Mouse (Mus musculus): ENCODE data around the gene Duoxa1. TPM values are rescaled to one million over a fixed set of nuclear protein-coding genes. Genes with fewer than 3 reads are reported as not detected.

The Duoxa1 gene
- polyA plus RNA-seq, 1 experiment from 2014 or later, result not detected

- peaks cover 7% of the 10 kb centered on the region for H3K4me1 ChIP-seq (ENCODE audit: control insufficient read depth, insufficient read depth, low read length)
- under 1% methylated on average over 35 of the region's 35 CpGs for WGBS
- H3K9ac ChIP-seq (ENCODE audit: low read length), result 0 out of 2 replicates have a peak overlapping the region, but pooled peaks have one; percentile 14
- ATAC-seq (ENCODE audit: insufficient read depth, low FRiP score, low TSS enrichment) (no peak), DNase-seq (ENCODE audit: low spot score) (peak; percentile 61)
- H3K4me2 ChIP-seq (ENCODE audit: low read depth), result peak overlapping the region; percentile 15
- H3K4me3 ChIP-seq (ENCODE audit: low read depth, low read length), result peak overlapping the region; percentile 1; the same call in 1 of the 2 replicates
- H3K36me3 ChIP-seq (ENCODE audit: control insufficient read depth, insufficient read depth, low read length), result no peaks in the 10 kb centered on the region
- H3K27ac ChIP-seq (ENCODE audit: low read depth, low read length), result no peak overlapping the region
- H3K9me3 ChIP-seq (ENCODE audit: control insufficient read depth, low read length), result no peaks in the 10 kb centered on the region
- H3K27me3 ChIP-seq (ENCODE audit: control insufficient read depth, insufficient read depth, low read length), result peaks cover 76% of the 10 kb centered on the region
These were observed 16.0 kb downstream of the Duoxa1 start for GRCm38 (mm10) chr2:122297271-122298095.

- peaks cover 51% of the 10 kb centered on the region for H3K27me3 ChIP-seq (ENCODE audit: control insufficient read depth, insufficient read depth, low read length)
- H3K27ac ChIP-seq (ENCODE audit: low read depth, low read length), result no peak overlapping the region
- H3K4me1 ChIP-seq (ENCODE audit: control insufficient read depth, insufficient read depth, low read length), result peaks cover 7% of the 10 kb centered on the region
- no peak overlapping the region for H3K9ac ChIP-seq (ENCODE audit: low read length)
- H3K9me3 ChIP-seq (ENCODE audit: control insufficient read depth, low read length), result no peaks in the 10 kb centered on the region
- ATAC-seq (ENCODE audit: insufficient read depth, low FRiP score, low TSS enrichment) (no peak), DNase-seq (ENCODE audit: low spot score) (no peak)
- H3K36me3 ChIP-seq (ENCODE audit: control insufficient read depth, insufficient read depth, low read length), result no peaks in the 10 kb centered on the region
- WGBS, result 5% methylated on average over 7 of the region's 7 CpGs
- no peak overlapping the region for H3K4me3 ChIP-seq (ENCODE audit: low read depth, low read length)
- H3K4me2 ChIP-seq (ENCODE audit: low read depth), result no peak overlapping the region
These were observed 18.6 kb downstream of the Duoxa1 start for GRCm38 (mm10) chr2:122294916-122295315.

GRCm38 (mm10) chr2:122286137-122286536, 27.4 kb downstream of the Duoxa1 start:
- 64% methylated on average over 7 of the region's 7 CpGs for WGBS
- no peak overlapping the region for H3K9ac ChIP-seq (ENCODE audit: low read length)
- H3K4me1 ChIP-seq (ENCODE audit: control insufficient read depth, insufficient read depth, low read length), result no peaks in the 10 kb centered on the region
- no peaks in the 10 kb centered on the region for H3K9me3 ChIP-seq (ENCODE audit: control insufficient read depth, low read length)
- H3K4me2 ChIP-seq (ENCODE audit: low read depth), result no peak overlapping the region
- ATAC-seq (ENCODE audit: insufficient read depth, low FRiP score, low TSS enrichment) (no peak), DNase-seq (ENCODE audit: low spot score) (no peak)
- H3K4me3 ChIP-seq (ENCODE audit: low read depth, low read length), result no peak overlapping the region
- no peaks in the 10 kb centered on the region for H3K27me3 ChIP-seq (ENCODE audit: control insufficient read depth, insufficient read depth, low read length)
- no peak overlapping the region for H3K27ac ChIP-seq (ENCODE audit: low read depth, low read length)
- no peaks in the 10 kb centered on the region for H3K36me3 ChIP-seq (ENCODE audit: control insufficient read depth, insufficient read depth, low read length)

- DNase-seq (ENCODE audit: low spot score) (no peak), ATAC-seq (ENCODE audit: insufficient read depth, low FRiP score, low TSS enrichment) (no peak)
- no peak overlapping the region for H3K4me2 ChIP-seq (ENCODE audit: low read depth)
- H3K4me1 ChIP-seq (ENCODE audit: control insufficient read depth, insufficient read depth, low read length), result no peaks in the 10 kb centered on the region
- H3K9me3 ChIP-seq (ENCODE audit: control insufficient read depth, low read length), result no peaks in the 10 kb centered on the region
- 84% methylated on average over 9 of the region's 9 CpGs for WGBS
- no peak overlapping the region for H3K9ac ChIP-seq (ENCODE audit: low read length)
- no peak overlapping the region for H3K27ac ChIP-seq (ENCODE audit: low read depth, low read length)
- H3K4me3 ChIP-seq (ENCODE audit: low read depth, low read length), result no peak overlapping the region
- H3K36me3 ChIP-seq (ENCODE audit: control insufficient read depth, insufficient read depth, low read length), result no peaks in the 10 kb centered on the region
- H3K27me3 ChIP-seq (ENCODE audit: control insufficient read depth, insufficient read depth, low read length), result no peaks in the 10 kb centered on the region
These were observed 29.4 kb downstream of the Duoxa1 start for GRCm38 (mm10) chr2:122284091-122284490.

- Histone ChIP-seq H3K27me3 (ENCODE audit: control insufficient read depth, insufficient read depth, low read length) (no peaks in the 10 kb centered on the region), H3K4me2 (ENCODE audit: low read depth) (no peak overlapping the region), H3K9me3 (ENCODE audit: control insufficient read depth, low read length) (no peaks in the 10 kb centered on the region), H3K9ac (ENCODE audit: low read length) (no peak overlapping the region), H3K27ac (ENCODE audit: low read depth, low read length) (no peak overlapping the region), H3K4me1 (ENCODE audit: control insufficient read depth, insufficient read depth, low read length) (no peaks in the 10 kb centered on the region), H3K36me3 (ENCODE audit: control insufficient read depth, insufficient read depth, low read length) (no peaks in the 10 kb centered on the region), H3K4me3 (ENCODE audit: low read depth, low read length) (no peak overlapping the region)
- WGBS, result 85% methylated on average over 3 of the region's 3 CpGs
- DNase-seq (ENCODE audit: low spot score) (no peak), ATAC-seq (ENCODE audit: insufficient read depth, low FRiP score, low TSS enrichment) (no peak)
These were observed 34.8 kb downstream of the Duoxa1 start for GRCm38 (mm10) chr2:122278769-122279168.

GRCm38 (mm10) chr2:122266407-122267193, 46.9 kb downstream of the Duoxa1 start:
- H3K9me3 ChIP-seq (ENCODE audit: control insufficient read depth, low read length), result no peaks in the 10 kb centered on the region
- no peaks in the 10 kb centered on the region for H3K27me3 ChIP-seq (ENCODE audit: control insufficient read depth, insufficient read depth, low read length)
- no peak overlapping the region for H3K4me3 ChIP-seq (ENCODE audit: low read depth, low read length)
- H3K4me1 ChIP-seq (ENCODE audit: control insufficient read depth, insufficient read depth, low read length), result no peaks in the 10 kb centered on the region; the same call in 1 of the 2 replicates
- WGBS, result 88% methylated on average over 7 of the region's 7 CpGs
- no peak overlapping the region for H3K4me2 ChIP-seq (ENCODE audit: low read depth)
- no peak for DNase-seq (ENCODE audit: low spot score)
- ATAC-seq (ENCODE audit: insufficient read depth, low FRiP score, low TSS enrichment), result no peak
- no peak overlapping the region for H3K9ac ChIP-seq (ENCODE audit: low read length)
- H3K27ac ChIP-seq (ENCODE audit: low read depth, low read length), result no peak overlapping the region
- H3K36me3 ChIP-seq (ENCODE audit: control insufficient read depth, insufficient read depth, low read length), result no peaks in the 10 kb centered on the region

- H3K4me3 ChIP-seq (ENCODE audit: low read depth, low read length), result no peak overlapping the region
- DNase-seq (ENCODE audit: low spot score) (peak; percentile 26), ATAC-seq (ENCODE audit: insufficient read depth, low FRiP score, low TSS enrichment) (peak; percentile 41; the same call in 1 of the 2 replicates)
- no peak overlapping the region for H3K27ac ChIP-seq (ENCODE audit: low read depth, low read length)
- H3K4me2 ChIP-seq (ENCODE audit: low read depth), result no peak overlapping the region
- no peaks in the 10 kb centered on the region for H3K9me3 ChIP-seq (ENCODE audit: control insufficient read depth, low read length)
- H3K27me3 ChIP-seq (ENCODE audit: control insufficient read depth, insufficient read depth, low read length), result no peaks in the 10 kb centered on the region
- no peaks in the 10 kb centered on the region; the same call in 1 of the 2 replicates for H3K4me1 ChIP-seq (ENCODE audit: control insufficient read depth, insufficient read depth, low read length)
- no peak overlapping the region for H3K9ac ChIP-seq (ENCODE audit: low read length)
- WGBS, result 68% methylated on average over 3 of the region's 3 CpGs
- H3K36me3 ChIP-seq (ENCODE audit: control insufficient read depth, insufficient read depth, low read length), result no peaks in the 10 kb centered on the region
These were observed 48.8 kb downstream of the Duoxa1 start for GRCm38 (mm10) chr2:122264690-122265089.

GRCm38 (mm10) chr2:122260729-122261128, 52.8 kb downstream of the Duoxa1 start:
- Histone ChIP-seq H3K36me3 (ENCODE audit: control insufficient read depth, insufficient read depth, low read length) (no peaks in the 10 kb centered on the region), H3K9me3 (ENCODE audit: control insufficient read depth, low read length) (no peaks in the 10 kb centered on the region), H3K27me3 (ENCODE audit: control insufficient read depth, insufficient read depth, low read length) (no peaks in the 10 kb centered on the region), H3K27ac (ENCODE audit: low read depth, low read length) (no peak overlapping the region), H3K4me1 (ENCODE audit: control insufficient read depth, insufficient read depth, low read length) (no peaks in the 10 kb centered on the region; the same call in 1 of the 2 replicates), H3K9ac (ENCODE audit: low read length) (no peak overlapping the region), H3K4me2 (ENCODE audit: low read depth) (no peak overlapping the region), H3K4me3 (ENCODE audit: low read depth, low read length) (no peak overlapping the region)
- ATAC-seq (ENCODE audit: insufficient read depth, low FRiP score, low TSS enrichment), result no peak
- no peak for DNase-seq (ENCODE audit: low spot score)
- 90% methylated on average over 5 of the region's 5 CpGs for WGBS
